Mouse (Mus musculus) brain, adult 2 months (tissue): ENCODE data around the gene Nat8f2.
"Not testable (repeated sequence)": the region's sequence is repeated elsewhere in the genome, so short reads cannot be mapped to it uniquely, and the experiment has no call there.

Source experiments
- DNase-seq: peaks from one replicate; pipeline ENCODE4 v3.0.0; 2011; ENCODE audit warnings: low read depth, low spot score

Gene Nat8f2

GRCm38 (mm10) chr6:85869006-85869405, at the start of gene Nat8f2:
Gene Nat8f2, minus strand, starts transcription at chr6:85869158.
- DNase-seq = not testable (repeated sequence)

GRCm38 (mm10) chr6:85918341-85918740, 49.4 kb upstream of the Nat8f2 start:
- not testable (repeated sequence) for DNase-seq

- no peak for DNase-seq
These were observed 47.6 kb upstream of the Nat8f2 start for GRCm38 (mm10) chr6:85916596-85916995.

- peak; percentile 93 for DNase-seq
These were observed 46.9 kb upstream of the Nat8f2 start, which contains the start of gene Nat8f1 for GRCm38 (mm10) chr6:85915539-85916513. Gene Nat8f1, minus strand, starts transcription at chr6:85915687.

- peak; percentile 43 for DNase-seq
These were observed 46.2 kb upstream of the Nat8f2 start for GRCm38 (mm10) chr6:85915141-85915538.

- no peak for DNase-seq
These were observed 42.6 kb upstream of the Nat8f2 start, which contains the start of gene Tprkb for GRCm38 (mm10) chr6:85911587-85911986. Gene Tprkb, plus strand, starts transcription at chr6:85911865.

- DNase-seq = no peak
These were observed 40.7 kb upstream of the Nat8f2 start for GRCm38 (mm10) chr6:85909704-85910103.

- DNase-seq = no peak
These were observed 39.4 kb upstream of the Nat8f2 start for GRCm38 (mm10) chr6:85908341-85908740.

DNA sequence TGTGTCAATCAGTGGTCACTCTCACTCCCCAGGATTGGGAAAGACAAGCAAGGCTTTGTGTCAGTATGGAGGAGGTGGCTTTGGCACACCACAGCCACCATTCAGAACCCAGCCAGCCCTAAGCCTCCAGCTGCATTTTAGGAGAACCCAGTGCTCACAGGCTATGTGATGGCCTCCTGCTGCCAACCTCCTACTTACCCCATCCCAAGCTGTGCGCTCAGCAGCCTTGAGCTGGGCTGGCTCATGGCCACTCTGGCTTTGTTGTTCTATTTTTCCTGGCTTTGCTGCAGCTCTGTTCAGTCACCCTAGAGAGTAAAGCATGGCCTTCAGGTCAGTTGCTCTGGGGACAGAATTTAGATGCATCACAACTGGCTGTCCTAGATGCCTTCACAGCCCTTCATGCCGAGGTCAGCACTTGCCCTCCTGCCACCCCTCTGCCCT, 38.0 kb upstream of the Nat8f2 start:
- peak; percentile 90 for DNase-seq

GRCm38 (mm10) chr6:85904642-85905061, 35.7 kb upstream of the Nat8f2 start, which contains the start of gene Nat8f4:
Gene Nat8f4, minus strand, starts transcription at chr6:85904884.
- DNase-seq = peak; percentile 59

DNA sequence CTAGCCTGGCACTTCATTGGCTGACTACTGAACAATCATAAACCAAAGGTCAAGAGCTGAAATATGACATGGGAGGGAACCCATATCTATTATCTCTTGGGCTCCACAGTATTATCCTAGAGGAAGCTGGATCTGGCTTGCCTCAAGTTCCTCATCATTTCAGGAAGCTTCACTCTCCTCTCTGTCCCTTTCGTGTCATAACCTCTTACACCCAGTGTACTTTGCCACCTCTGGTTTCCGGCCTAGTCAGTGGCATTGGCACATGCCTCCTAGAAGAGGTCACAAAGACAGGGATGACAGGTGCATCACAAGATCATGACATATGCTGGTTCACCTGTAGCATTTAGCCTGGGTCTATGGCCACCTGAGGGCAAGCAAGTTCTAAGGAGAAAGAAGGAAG, 33.3 kb upstream of the Nat8f2 start:
- no peak for DNase-seq

- DNase-seq = peak; percentile 19
These were observed 29.9 kb upstream of the Nat8f2 start for GRCm38 (mm10) chr6:85898596-85899475.

DNA sequence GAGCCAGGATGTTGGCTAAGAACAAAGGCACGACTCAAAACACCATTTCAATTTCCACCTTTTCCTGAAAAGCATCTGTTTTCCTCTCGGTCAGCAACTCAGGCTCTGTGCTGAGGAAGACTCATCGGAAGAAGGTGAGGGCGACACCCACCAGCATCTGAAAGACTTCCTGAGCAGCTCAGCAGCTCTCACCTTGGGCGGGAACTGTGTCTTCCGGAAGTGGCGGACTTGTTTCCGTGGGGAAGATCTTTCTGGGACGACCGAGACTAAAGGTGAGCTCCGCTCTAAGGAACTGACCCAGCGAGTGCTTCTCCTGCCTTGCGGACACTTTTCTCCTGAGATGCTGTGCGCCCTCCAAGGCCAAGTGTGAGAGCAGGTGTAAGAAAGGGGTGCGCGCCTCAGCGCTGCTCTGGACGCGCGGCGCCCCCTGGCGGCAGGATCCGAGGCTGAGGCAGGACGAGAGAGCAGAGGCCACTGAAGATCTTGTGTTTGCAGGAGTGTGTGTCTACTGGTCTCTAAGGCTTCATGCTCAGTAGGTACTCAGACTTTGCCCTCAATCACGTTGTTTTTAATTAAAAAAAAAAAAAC, 26.2 kb upstream of the Nat8f2 start:
- DNase-seq = peak; percentile 13

DNA sequence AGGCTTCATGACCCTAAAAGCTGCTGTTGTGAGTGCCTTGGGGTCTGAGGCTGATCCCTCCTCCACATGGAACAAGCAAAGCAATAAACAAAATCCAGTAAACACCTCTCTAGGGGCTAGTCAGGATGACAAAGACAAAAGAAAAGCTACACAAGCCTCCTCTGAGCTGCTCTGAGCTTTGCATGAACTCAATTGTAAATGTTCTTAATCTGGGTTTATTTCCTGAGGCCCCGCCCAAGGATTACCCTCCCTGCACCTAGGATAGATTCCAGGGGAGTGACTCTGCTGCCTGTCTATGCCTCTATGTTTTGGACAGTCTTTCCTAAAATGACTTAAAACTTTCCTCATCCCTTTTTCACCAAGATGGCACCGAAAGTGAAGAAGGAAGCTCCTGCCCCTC, 20.0 kb upstream of the Nat8f2 start:
- no peak for DNase-seq

DNA sequence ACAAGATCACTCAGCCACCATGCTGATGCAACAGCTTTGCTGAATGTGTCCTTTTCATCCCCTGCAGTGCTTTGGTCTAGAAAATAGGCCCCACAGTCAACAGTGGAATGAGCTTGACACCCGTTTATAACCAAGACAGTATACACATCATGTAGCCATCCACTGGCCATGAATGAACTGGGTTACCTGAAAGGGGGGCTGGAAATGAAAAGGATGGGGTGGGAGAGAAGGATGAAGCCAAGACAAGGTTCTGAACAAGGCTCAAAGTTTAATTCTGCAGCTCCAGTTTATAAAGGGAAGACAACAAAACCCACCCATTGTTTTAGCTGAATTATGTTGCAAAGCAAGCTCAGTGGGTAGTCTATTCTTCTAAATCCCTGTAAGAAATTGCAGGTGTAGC, 15.4 kb upstream of the Nat8f2 start:
- DNase-seq = no peak

DNA sequence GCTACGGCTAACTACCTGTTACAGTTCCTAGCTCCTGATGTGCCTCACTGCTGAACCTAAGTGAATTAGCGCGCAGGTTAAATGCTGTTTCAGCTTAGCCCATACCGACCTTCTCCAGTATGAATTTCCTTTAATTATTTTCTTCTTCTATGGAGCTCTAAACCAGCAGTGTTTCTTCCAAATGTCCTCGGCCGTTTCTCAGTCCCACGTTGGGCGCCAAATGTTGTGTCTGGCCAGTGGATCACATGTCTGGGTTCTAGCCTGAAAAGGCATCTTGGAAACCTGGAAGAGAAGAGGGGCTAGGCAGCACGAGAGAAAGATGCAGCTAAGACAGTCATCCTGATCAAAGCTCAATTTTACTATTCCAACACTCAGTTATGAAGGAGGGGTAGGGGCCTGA, 14.3 kb upstream of the Nat8f2 start:
- not testable (repeated sequence) for DNase-seq

- no peak for DNase-seq
These were observed 950 bp downstream of the Nat8f2 start for GRCm38 (mm10) chr6:85867726-85868690.

GRCm38 (mm10) chr6:85866995-85867394, 2.0 kb downstream of the Nat8f2 start:
- DNase-seq = not testable (repeated sequence)

- DNase-seq = not testable (repeated sequence)
These were observed 2.8 kb downstream of the Nat8f2 start for GRCm38 (mm10) chr6:85866166-85866565.
